Mouse (Mus musculus): ENCODE data around the gene Litaf. TPM values are rescaled to one million over a fixed set of nuclear protein-coding genes. Genes with fewer than 3 reads are reported as not detected.
A peak's percentile ranks its signal among the peaks of the same experiment; 100 is the strongest.

Gene Litaf
- polyA plus RNA-seq, 1 experiment from 2014 or later: 137 TPM

DNA sequence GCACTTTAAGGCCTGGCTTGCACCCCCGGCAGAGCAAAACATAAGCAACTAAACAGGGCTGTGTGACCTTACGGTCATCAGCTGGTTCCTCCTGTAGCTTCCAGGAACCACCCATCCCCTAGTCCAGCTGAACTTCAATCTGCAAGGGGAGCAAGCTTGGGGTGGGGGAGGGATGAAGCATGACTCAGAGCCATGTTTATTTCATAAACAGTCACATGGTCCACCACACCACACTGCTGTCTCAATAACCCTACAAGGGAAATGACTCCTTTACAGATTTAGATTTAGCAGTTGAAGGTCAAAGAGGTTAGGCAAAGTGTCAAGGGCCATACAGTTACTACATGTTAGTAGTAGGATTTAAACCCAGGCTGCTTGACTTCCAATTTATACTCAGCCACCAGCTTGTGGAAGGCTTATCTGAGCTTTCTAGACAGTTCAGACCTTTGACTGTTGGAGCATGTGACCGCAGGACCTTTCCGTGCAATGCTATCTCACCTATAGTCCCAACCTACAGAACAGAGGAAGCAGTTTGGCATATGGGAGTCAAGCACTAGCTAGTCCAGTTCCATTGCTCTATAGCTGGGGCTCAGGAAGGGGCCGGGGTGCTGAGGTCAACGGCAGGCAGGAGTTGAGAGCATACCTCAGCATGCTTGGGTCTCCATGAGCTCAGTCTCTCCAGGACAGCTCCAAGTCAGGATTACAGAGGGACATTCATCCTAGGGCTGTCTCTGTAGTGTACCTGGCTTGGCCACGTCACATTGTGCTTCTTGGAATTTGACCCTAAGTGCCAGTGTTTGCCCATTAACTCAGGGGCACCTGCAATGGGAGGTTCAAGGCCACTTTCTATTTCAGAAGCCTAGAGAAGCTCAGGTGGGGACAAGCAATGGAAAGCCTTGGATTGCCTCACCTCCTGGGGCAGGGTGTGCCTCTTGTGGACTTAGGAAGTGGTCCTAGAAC is 64.0 kb downstream of the Litaf start:
- DNase-seq (ENCODE audit: low spot score): peak; percentile 46
- WGBS: 82% methylated on average over 7 of the region's 7 CpGs
- ATAC-seq (replicated peaks; ENCODE audit: low FRiP score, low read depth): peak; percentile 67; the same call in 1 of the 2 replicates

DNA sequence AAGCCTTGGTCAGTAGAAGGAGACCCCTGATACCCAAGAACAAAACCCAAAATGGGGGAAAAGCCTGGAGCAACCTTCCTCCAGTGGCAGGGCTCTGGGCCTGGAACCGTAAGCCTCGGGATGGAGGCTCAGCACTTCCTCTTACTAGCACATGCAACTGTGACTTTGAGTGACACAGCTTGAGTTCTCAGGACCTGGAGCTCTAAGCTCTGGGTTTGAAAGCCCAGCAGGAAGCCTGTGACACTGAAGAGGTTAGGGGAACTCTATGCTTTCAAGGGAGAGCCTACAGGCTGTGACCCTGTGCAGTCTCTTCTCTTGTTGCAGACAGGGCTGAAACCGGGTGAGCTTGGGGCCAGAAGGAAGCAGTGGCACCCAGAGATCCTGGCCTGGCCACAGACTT is 66.1 kb downstream of the Litaf start:
- Histone ChIP-seq H3K36me3 (ENCODE audit: insufficient read depth, low read length) (no peaks in the 10 kb centered on the region), H3K27me3 (ENCODE audit: insufficient read depth, low read length) (no peaks in the 10 kb centered on the region), H3K4me3 (replicated peaks; ENCODE audit: low read depth, low read length) (no peak overlapping the region), H3K4me2 (ENCODE audit: low read length) (no peak overlapping the region), H3K9me3 (replicated peaks; ENCODE audit: low read length) (no peaks in the 10 kb centered on the region), H3K4me1 (replicated peaks; ENCODE audit: insufficient read depth, low read length) (no peaks in the 10 kb centered on the region), H3K9ac (ENCODE audit: low read depth, low read length) (peak overlapping the region; percentile 18; the same call in 1 of the 2 replicates), H3K27ac (no peak overlapping the region)
- ATAC-seq (replicated peaks; ENCODE audit: low FRiP score, low read depth) (no peak), DNase-seq (ENCODE audit: low spot score) (no peak)
- TF ChIP-seq CTCF (IDR thresholded peaks at IDR 0.05; ENCODE audit: low read depth): no peak
- 57% methylated on average over 3 of the region's 3 CpGs for WGBS

More for the DNA sequence above, 64.0 kb downstream of the Litaf start:
- Histone ChIP-seq H3K4me1 (replicated peaks; ENCODE audit: insufficient read depth, low read length) (no peaks in the 10 kb centered on the region), H3K27me3 (ENCODE audit: insufficient read depth, low read length) (no peaks in the 10 kb centered on the region), H3K9me3 (replicated peaks; ENCODE audit: low read length) (no peaks in the 10 kb centered on the region), H3K9ac (ENCODE audit: low read depth, low read length) (no peak overlapping the region), H3K27ac (no peak overlapping the region), H3K4me3 (replicated peaks; ENCODE audit: low read depth, low read length) (no peak overlapping the region), H3K36me3 (ENCODE audit: insufficient read depth, low read length) (no peaks in the 10 kb centered on the region), H3K4me2 (ENCODE audit: low read length) (no peak overlapping the region)
- TF ChIP-seq CTCF (IDR thresholded peaks at IDR 0.05; ENCODE audit: low read depth): no peak

GRCm38 (mm10) chr16:10998224-10998623 is 67.7 kb downstream of the Litaf start:
- H3K27ac ChIP-seq: no peak overlapping the region
- ATAC-seq (replicated peaks; ENCODE audit: low FRiP score, low read depth) (no peak), DNase-seq (ENCODE audit: low spot score) (no peak)
- WGBS: 83% methylated on average over 9 of the region's 9 CpGs
- no peak overlapping the region for H3K4me3 ChIP-seq (replicated peaks; ENCODE audit: low read depth, low read length)
- no peaks in the 10 kb centered on the region for H3K9me3 ChIP-seq (replicated peaks; ENCODE audit: low read length)
- no peak overlapping the region for H3K4me2 ChIP-seq (ENCODE audit: low read length)
- H3K36me3 ChIP-seq (ENCODE audit: insufficient read depth, low read length): no peaks in the 10 kb centered on the region
- no peak overlapping the region for H3K9ac ChIP-seq (ENCODE audit: low read depth, low read length)
- no peak; the same call in 1 of the 2 replicates for TF ChIP-seq CTCF (IDR thresholded peaks at IDR 0.05; ENCODE audit: low read depth)
- 0 out of 2 replicates have a peak, but pooled peaks cover 5% of the 10 kb centered on the region for H3K4me1 ChIP-seq (replicated peaks; ENCODE audit: insufficient read depth, low read length)
- no peaks in the 10 kb centered on the region for H3K27me3 ChIP-seq (ENCODE audit: insufficient read depth, low read length)

- 81% methylated on average over 4 of the region's 4 CpGs for WGBS
- Histone ChIP-seq H3K4me2 (ENCODE audit: low read length) (no peak overlapping the region), H3K27ac (no peak overlapping the region), H3K9ac (ENCODE audit: low read depth, low read length) (no peak overlapping the region), H3K4me1 (replicated peaks; ENCODE audit: insufficient read depth, low read length) (0 out of 2 replicates have a peak, but pooled peaks cover 5% of the 10 kb centered on the region), H3K4me3 (replicated peaks; ENCODE audit: low read depth, low read length) (no peak overlapping the region), H3K9me3 (replicated peaks; ENCODE audit: low read length) (no peaks in the 10 kb centered on the region), H3K27me3 (ENCODE audit: insufficient read depth, low read length) (no peaks in the 10 kb centered on the region), H3K36me3 (ENCODE audit: insufficient read depth, low read length) (no peaks in the 10 kb centered on the region)
- no peak for TF ChIP-seq CTCF (IDR thresholded peaks at IDR 0.05; ENCODE audit: low read depth)
- no peak for DNase-seq (ENCODE audit: low spot score)
- ATAC-seq (replicated peaks; ENCODE audit: low FRiP score, low read depth): no peak
Measured at GRCm38 (mm10) chr16:10996576-10996975, 69.4 kb downstream of the Litaf start.

- Histone ChIP-seq H3K4me1 (replicated peaks; ENCODE audit: insufficient read depth, low read length) (0 out of 2 replicates have a peak, but pooled peaks cover 8% of the 10 kb centered on the region), H3K27ac (peak overlapping the region; percentile 93), H3K9ac (ENCODE audit: low read depth, low read length) (peak overlapping the region; percentile 87), H3K4me2 (ENCODE audit: low read length) (peak overlapping the region; percentile 61), H3K4me3 (replicated peaks; ENCODE audit: low read depth, low read length) (peak overlapping the region; percentile 65), H3K27me3 (ENCODE audit: insufficient read depth, low read length) (no peaks in the 10 kb centered on the region), H3K9me3 (replicated peaks; ENCODE audit: low read length) (no peaks in the 10 kb centered on the region), H3K36me3 (ENCODE audit: insufficient read depth, low read length) (no peaks in the 10 kb centered on the region)
- ATAC-seq (replicated peaks; ENCODE audit: low FRiP score, low read depth): peak; percentile 95
- peak; percentile 99 for DNase-seq (ENCODE audit: low spot score)
- 5% methylated on average over 31 of the region's 35 CpGs for WGBS
- no peak for TF ChIP-seq CTCF (IDR thresholded peaks at IDR 0.05; ENCODE audit: low read depth)
Measured at GRCm38 (mm10) chr16:10993032-10993744, 72.8 kb downstream of the Litaf start.
